Mouse (Mus musculus) neural tube, embryonic 11.5 days (tissue): ENCODE measurements at regions not wholly inside any gene's neighbourhood (a gene's known extent, or its start where the extent isn't known, plus 50 kb on each side); places are given as distances from the start of the nearest gene placed in this dataset.

Source experiments
- ATAC-seq: fragments of 200-750 bp; cut with Nextera tagmentation; 2 replicates; pipeline ENCODE4 v1.8.0; 2017; ENCODE audit warnings: moderate number of reproducible peaks, mild to moderate bottlenecking, moderate TSS enrichment, moderate library complexity; ENCODE audit not compliant: insufficient read depth, low FRiP score, low TSS enrichment
- DNase-seq: peaks from one replicate; pipeline ENCODE4 v3.0.0-alpha.2; 2015; ENCODE audit warnings: low spot score
- H3K27ac ChIP-seq: fragments of 300-500 bp; sonication (generic); 2 replicates; pipeline ENCODE4 v1.5.1; 2014; ENCODE audit warnings: low read depth, mild to moderate bottlenecking, low read length
- H3K27me3 ChIP-seq: fragments of 300-500 bp; sonication (generic); 2 replicates; pipeline ENCODE4 v1.6.1; 2014; ENCODE audit warnings: mild to moderate bottlenecking, low read length, mixed read lengths; ENCODE audit not compliant: control insufficient read depth, insufficient read depth
- H3K36me3 ChIP-seq: fragments of 300-500 bp; sonication (generic); 2 replicates; pipeline ENCODE4 v1.6.1; 2014; ENCODE audit warnings: mild to moderate bottlenecking, low read length, moderate library complexity, mixed read lengths; ENCODE audit not compliant: control insufficient read depth, insufficient read depth
- H3K4me1 ChIP-seq: fragments of 300-500 bp; sonication (generic); 2 replicates; pipeline ENCODE4 v1.6.1; 2014; ENCODE audit warnings: low read length, mixed read lengths; ENCODE audit not compliant: control insufficient read depth, insufficient read depth
- H3K4me2 ChIP-seq: fragments of 300-500 bp; sonication (generic); 2 replicates; pipeline ENCODE4 v1.6.1; 2014; ENCODE audit warnings: low read depth, mild to moderate bottlenecking, moderate library complexity
- H3K4me3 ChIP-seq: fragments of 300-500 bp; sonication (generic); 2 replicates; pipeline ENCODE4 v1.5.1; 2014; ENCODE audit warnings: low read depth, low read length
- H3K9ac ChIP-seq: fragments of 300-500 bp; sonication (generic); 2 replicates; pipeline ENCODE4 v1.6.1; 2014; ENCODE audit warnings: mild to moderate bottlenecking, low read length
- H3K9me3 ChIP-seq: fragments of 300-500 bp; sonication (generic); 2 replicates; pipeline ENCODE4 v1.6.1; 2016; ENCODE audit warnings: low read length; ENCODE audit not compliant: control insufficient read depth
- WGBS: fragments of 180-500 bp; shearing (Covaris S2); extraction: QIAGEN DNeasy Blood & Tissue Kit; methylation state at CpG from one replicate; pipeline ENCODE4 v1.1.7; 2014; 5-methylcytosine and 5-hydroxymethylcytosine counted together

- Histone ChIP-seq H3K9ac (no peak overlapping the region), H3K36me3 (no peaks in the 10 kb centered on the region), H3K4me2 (no peak overlapping the region), H3K4me3 (no peak overlapping the region), H3K27ac (no peak overlapping the region), H3K9me3 (no peaks in the 10 kb centered on the region), H3K27me3 (no peaks in the 10 kb centered on the region), H3K4me1 (no peaks in the 10 kb centered on the region)
- WGBS, result 71% methylated on average over 1 of the region's 1 CpGs
- ATAC-seq (no peak), DNase-seq (no peak)
Observed at GRCm38 (mm10) chr14:58783201-58783600, 359.5 kb downstream of the 1700129C05Rik start.

DNA sequence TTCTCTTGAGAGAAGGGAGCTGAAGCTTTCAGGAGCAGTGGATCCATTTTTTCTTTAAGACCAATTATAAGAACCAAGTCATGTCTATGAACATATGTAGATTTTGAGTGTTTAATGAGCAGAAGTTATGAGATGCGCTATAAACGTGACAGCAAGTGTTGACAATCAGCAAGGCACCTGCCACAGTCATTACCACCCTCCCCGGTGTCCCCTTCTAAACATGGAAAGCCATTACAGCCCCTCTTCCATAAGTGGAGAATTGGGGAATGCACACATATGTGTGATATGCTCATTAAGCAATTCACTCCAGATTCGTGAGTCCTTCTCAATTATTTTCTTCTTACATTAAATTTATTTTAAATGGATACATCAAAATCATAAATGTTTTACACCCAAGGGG lies 362.4 kb downstream of the 1700129C05Rik start:
- ATAC-seq (no peak), DNase-seq (no peak)
- Histone ChIP-seq H3K27me3 (no peaks in the 10 kb centered on the region), H3K4me1 (no peaks in the 10 kb centered on the region), H3K27ac (no peak overlapping the region), H3K4me2 (no peak overlapping the region), H3K36me3 (no peaks in the 10 kb centered on the region), H3K9me3 (no peaks in the 10 kb centered on the region), H3K9ac (no peak overlapping the region), H3K4me3 (no peak overlapping the region)
- WGBS, result 83% methylated on average over 4 of the region's 4 CpGs

DNA sequence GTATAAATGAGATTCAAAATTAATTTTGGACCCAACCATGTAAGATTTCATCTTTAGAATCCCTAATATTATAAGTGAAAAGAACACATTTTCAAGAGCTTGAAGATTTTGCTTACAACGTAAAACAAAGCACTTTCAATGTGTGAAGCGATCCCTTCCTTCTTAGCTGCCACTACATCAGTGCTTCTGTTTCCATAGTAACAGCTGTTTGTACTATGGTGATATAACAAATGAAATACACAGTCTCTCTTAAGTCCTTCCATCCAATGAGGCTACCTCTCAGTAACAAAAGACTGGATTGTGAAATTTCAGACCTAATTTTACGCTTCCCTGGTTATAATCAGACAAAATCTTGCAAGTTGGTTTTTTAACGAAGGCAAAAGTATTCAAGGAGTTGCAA lies 364.0 kb downstream of the 1700129C05Rik start:
- no peak for ATAC-seq
- Histone ChIP-seq H3K9me3 (no peaks in the 10 kb centered on the region), H3K27ac (no peak overlapping the region), H3K27me3 (no peaks in the 10 kb centered on the region), H3K36me3 (no peaks in the 10 kb centered on the region), H3K9ac (no peak overlapping the region), H3K4me1 (no peaks in the 10 kb centered on the region), H3K4me3 (no peak overlapping the region), H3K4me2 (no peak overlapping the region)
- WGBS, result 81% methylated on average over 4 of the region's 4 CpGs
- no peak for DNase-seq

DNA sequence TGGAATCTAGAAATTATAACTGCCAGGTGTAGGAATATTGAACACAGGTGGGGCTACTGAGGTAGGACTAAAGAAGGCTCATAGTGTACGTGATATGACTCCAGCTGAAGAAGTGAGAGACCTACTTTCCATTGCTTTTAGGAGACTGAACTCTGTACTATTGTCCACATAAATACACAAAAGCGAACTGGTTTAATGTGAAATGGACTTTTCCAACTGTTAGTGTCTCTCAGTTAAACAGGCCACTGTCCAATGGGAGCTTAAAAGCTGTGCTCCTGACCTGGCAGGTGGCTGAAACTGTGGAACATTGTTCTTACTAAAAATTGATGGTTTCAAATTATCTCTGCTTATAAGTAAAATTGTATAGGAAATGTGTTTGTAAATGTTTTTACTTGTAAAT lies 381.4 kb downstream of the 1700129C05Rik start:
- H3K27me3 ChIP-seq, result no peaks in the 10 kb centered on the region
- no peaks in the 10 kb centered on the region for H3K9me3 ChIP-seq
- DNase-seq, result no peak
- H3K4me2 ChIP-seq, result no peak overlapping the region
- H3K9ac ChIP-seq, result no peak overlapping the region
- H3K27ac ChIP-seq, result no peak overlapping the region
- no peak overlapping the region for H3K4me3 ChIP-seq
- no peaks in the 10 kb centered on the region for H3K36me3 ChIP-seq
- ATAC-seq, result no peak
- 97% methylated on average over 2 of the region's 2 CpGs for WGBS
- no peaks in the 10 kb centered on the region for H3K4me1 ChIP-seq

GRCm38 (mm10) chr14:58759759-58760158 lies 382.9 kb downstream of the 1700129C05Rik start:
- Histone ChIP-seq H3K27ac (no peak overlapping the region), H3K9ac (no peak overlapping the region), H3K4me2 (no peak overlapping the region), H3K4me3 (no peak overlapping the region), H3K4me1 (no peaks in the 10 kb centered on the region), H3K36me3 (no peaks in the 10 kb centered on the region), H3K9me3 (no peaks in the 10 kb centered on the region), H3K27me3 (no peaks in the 10 kb centered on the region)
- ATAC-seq (no peak), DNase-seq (no peak)
- 76% methylated on average over 4 of the region's 4 CpGs for WGBS

GRCm38 (mm10) chr14:58753781-58754180 lies 388.9 kb downstream of the 1700129C05Rik start:
- H3K4me1 ChIP-seq, result no peaks in the 10 kb centered on the region
- H3K9me3 ChIP-seq, result no peaks in the 10 kb centered on the region
- H3K4me3 ChIP-seq, result no peak overlapping the region
- H3K36me3 ChIP-seq, result no peaks in the 10 kb centered on the region
- no peaks in the 10 kb centered on the region for H3K27me3 ChIP-seq
- ATAC-seq (no peak), DNase-seq (no peak)
- no peak overlapping the region for H3K27ac ChIP-seq
- H3K9ac ChIP-seq, result no peak overlapping the region
- no peak overlapping the region for H3K4me2 ChIP-seq
- WGBS, result 91% methylated on average over 7 of the region's 7 CpGs

DNA sequence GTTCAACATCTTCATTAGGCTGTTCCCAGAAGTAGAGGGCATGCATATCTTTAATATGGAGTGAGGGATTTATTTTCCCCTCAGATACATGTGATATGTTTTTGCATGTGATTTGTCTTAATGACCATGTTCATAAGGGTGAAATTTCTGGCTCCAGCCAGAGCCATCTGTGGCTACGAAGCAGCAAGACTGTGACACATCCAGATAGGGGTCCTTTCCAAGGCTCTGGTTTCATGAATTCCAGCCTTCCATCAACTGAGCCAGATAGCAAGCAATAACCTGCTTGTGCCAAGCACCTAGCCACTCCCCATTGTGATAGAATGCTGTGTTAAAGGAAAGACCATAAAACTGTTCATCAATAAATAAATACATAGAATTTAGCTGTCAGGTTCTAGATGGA lies 389.6 kb downstream of the 1700129C05Rik start:
- no peak overlapping the region for H3K27ac ChIP-seq
- no peak overlapping the region for H3K9ac ChIP-seq
- DNase-seq (no peak), ATAC-seq (no peak)
- 94% methylated on average over 1 of the region's 1 CpGs for WGBS
- no peaks in the 10 kb centered on the region for H3K4me1 ChIP-seq
- no peaks in the 10 kb centered on the region for H3K9me3 ChIP-seq
- no peaks in the 10 kb centered on the region for H3K27me3 ChIP-seq
- no peak overlapping the region for H3K4me2 ChIP-seq
- H3K36me3 ChIP-seq, result no peaks in the 10 kb centered on the region
- no peak overlapping the region for H3K4me3 ChIP-seq

- H3K9ac ChIP-seq, result no peak overlapping the region
- no peak for ATAC-seq
- no peaks in the 10 kb centered on the region for H3K4me1 ChIP-seq
- H3K9me3 ChIP-seq, result no peaks in the 10 kb centered on the region
- H3K36me3 ChIP-seq, result no peaks in the 10 kb centered on the region
- H3K27me3 ChIP-seq, result no peaks in the 10 kb centered on the region
- no peak overlapping the region for H3K4me3 ChIP-seq
- 73% methylated on average over 1 of the region's 1 CpGs for WGBS
- no peak overlapping the region for H3K27ac ChIP-seq
- no peak overlapping the region for H3K4me2 ChIP-seq
- DNase-seq, result no peak
Observed at GRCm38 (mm10) chr14:58726418-58726817, 416.3 kb downstream of the 1700129C05Rik start.

DNA sequence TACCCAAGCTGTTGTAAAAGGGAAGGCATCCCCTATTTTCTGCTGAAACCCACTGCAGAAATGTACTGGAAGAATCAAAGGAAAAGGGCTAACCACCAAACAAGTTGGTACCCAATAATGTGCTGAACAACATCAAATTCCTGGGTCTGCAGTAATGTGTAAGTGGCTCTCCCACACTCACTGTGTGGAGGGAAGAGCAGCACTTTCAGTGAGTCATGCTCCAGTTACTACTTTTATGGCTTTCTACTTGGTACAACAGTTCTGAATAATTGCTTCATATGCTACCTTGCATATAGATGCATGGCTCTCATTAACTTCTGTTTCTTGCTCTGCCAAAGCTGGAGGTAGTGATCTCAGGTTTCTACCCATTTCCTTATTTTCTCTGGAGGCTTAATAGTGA lies 427.8 kb downstream of the 1700129C05Rik start:
- Histone ChIP-seq H3K27me3 (no peaks in the 10 kb centered on the region), H3K9ac (no peak overlapping the region), H3K4me3 (no peak overlapping the region), H3K27ac (no peak overlapping the region), H3K4me2 (no peak overlapping the region), H3K9me3 (no peaks in the 10 kb centered on the region), H3K4me1 (no peaks in the 10 kb centered on the region), H3K36me3 (no peaks in the 10 kb centered on the region)
- ATAC-seq (no peak), DNase-seq (no peak)
